ENCODE assay signal across 19 mouse cellular contexts in genomic region chr4:151603586-151603985, GRCm38 (mm10).
"Had no signal": no experiment of that assay in that cellular context is flagged by ENCODE, and none has a peak within 500 bp of the region (broad histone marks: within the 10 kb centered on the region; RNA-seq: fewer than 3 reads in every experiment).

No protein-coding gene starts in this region.

- H3K4me3 ChIP-seq: intestine, embryonic 15.5 days; limb, embryonic 12.5 days; limb, embryonic 15.5 days; stomach, embryonic 15.5 days had no signal

- H3K36me3 ChIP-seq: intestine, embryonic 15.5 days; limb, embryonic 12.5 days; limb, embryonic 15.5 days; stomach, embryonic 15.5 days had no signal

- ATAC-seq: liver, postnatal 0 days; lung, postnatal 0 days had no signal

- H3K27me3 ChIP-seq: intestine, embryonic 15.5 days; limb, embryonic 12.5 days; limb, embryonic 15.5 days; stomach, embryonic 15.5 days had no signal

- DNase-seq: kidney, adult 18-20 months; kidney, adult 9 months; kidney, postnatal 14 days; kidney, postnatal 4 days; left cerebral cortex, postnatal 4 days; liver, postnatal 0 days; lung, embryonic 14.5 days; retina, postnatal 1 day; right cerebral cortex, postnatal 25 days; spleen, adult 18-20 months; thymus, postnatal 25 days had no signal

- H3K27ac ChIP-seq: intestine, embryonic 15.5 days; limb, embryonic 12.5 days; limb, embryonic 15.5 days; liver, embryonic 14.5 days; macrophage; stomach, embryonic 15.5 days had no signal

- H3K9me3 ChIP-seq: intestine, embryonic 15.5 days; limb, embryonic 12.5 days; limb, embryonic 15.5 days; stomach, embryonic 15.5 days had no signal

- H3K4me1 ChIP-seq: intestine, embryonic 15.5 days; limb, embryonic 12.5 days; limb, embryonic 15.5 days; stomach, embryonic 15.5 days had no signal

- H3K9ac ChIP-seq: intestine, embryonic 15.5 days; limb, embryonic 12.5 days; limb, embryonic 15.5 days; liver, embryonic 14.5 days; liver, postnatal 0 days; lung, embryonic 14.5 days; stomach, embryonic 15.5 days had no signal

- H3K4me2 ChIP-seq: intestine, embryonic 15.5 days; limb, embryonic 12.5 days; limb, embryonic 15.5 days; liver, embryonic 11.5 days; lung, embryonic 14.5 days; stomach, embryonic 15.5 days had no signal
